Mouse (Mus musculus): ENCODE measurements around the gene Teddm1b. TPM values are rescaled to one million over a fixed set of nuclear protein-coding genes. Genes with fewer than 3 reads are reported as not detected.
"Not testable (repeated sequence)": the region's sequence is repeated elsewhere in the genome, so short reads cannot be mapped to it uniquely, and the experiment has no call there.

Gene Teddm1b
- polyA plus RNA-seq (2015; fragmentation: Nextera tagmentation; extraction: Ambion mirVana) = 0.10 and 0.14 TPM in 2 replicates

DNA sequence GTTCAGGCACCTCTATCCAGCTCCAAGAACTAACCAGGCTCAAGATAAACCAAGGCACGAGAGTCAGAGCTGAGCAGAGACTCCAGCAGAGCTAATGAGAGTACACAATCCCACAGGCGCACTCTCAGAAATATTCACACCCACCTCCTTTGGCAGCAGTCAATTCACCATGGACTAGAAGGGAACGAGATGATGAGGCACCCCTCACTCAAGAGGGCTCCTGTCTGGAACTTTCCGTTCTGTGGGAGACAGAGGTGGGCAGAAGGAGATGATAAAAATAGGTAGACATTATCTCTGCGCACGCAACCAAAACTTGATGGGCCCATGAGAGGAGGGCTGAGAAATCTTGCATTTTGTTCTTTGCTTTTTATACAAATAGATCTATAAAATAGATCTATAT lies at the start of gene Teddm1b:
Gene Teddm1b, plus strand, starts transcription at position 301 of the 400 bp plus-strand sequence.
- Histone ChIP-seq H3K4me3 (replicated peaks; ENCODE audit: low read length) (no peak within 1 kb of the TSS), H3K9me3 (replicated peaks; ENCODE audit: control insufficient read depth, low read length) (no peaks in the 10 kb centered on the region), H3K9ac (ENCODE audit: low read length) (no peak within 1 kb of the TSS), H3K27ac (ENCODE audit: low read length) (no peak within 1 kb of the TSS), H3K27me3 (ENCODE audit: control insufficient read depth, insufficient read depth, low read length) (no peaks in the 10 kb centered on the region), H3K4me1 (ENCODE audit: control insufficient read depth, insufficient read depth, low read length) (no peaks in the 10 kb centered on the region), H3K36me3 (ENCODE audit: control insufficient read depth, insufficient read depth, low read length) (no peaks in the 10 kb centered on the region), H3K4me2 (ENCODE audit: low read depth, low read length) (no peak within 1 kb of the TSS)
- WGBS = 85% methylated on average over 6 of the region's 6 CpGs
- no peak for ATAC-seq (ENCODE audit: insufficient read depth, low FRiP score)

DNA sequence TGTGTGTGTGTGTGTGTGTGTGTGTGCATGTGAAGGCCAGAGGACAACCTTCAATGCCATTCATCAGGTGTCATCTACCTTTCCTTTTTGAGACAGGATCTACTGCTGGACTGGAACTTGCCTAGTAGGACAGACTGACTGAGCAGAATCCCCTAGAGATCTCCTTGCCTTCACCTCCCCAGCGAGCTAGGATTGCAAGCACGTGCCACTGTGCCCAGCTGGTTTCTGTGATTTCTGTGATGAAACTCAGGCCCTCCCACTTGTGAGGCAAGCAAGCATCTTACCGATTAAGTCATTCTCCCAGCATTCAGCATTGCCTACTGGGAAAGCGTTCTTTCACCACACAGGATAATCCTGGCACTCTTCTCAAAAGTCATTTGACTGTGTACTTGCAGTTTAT lies 43.4 kb upstream of the Teddm1b start:
- Histone ChIP-seq H3K4me2 (ENCODE audit: low read depth, low read length) (no peak overlapping the region), H3K4me3 (replicated peaks; ENCODE audit: low read length) (no peak overlapping the region), H3K27me3 (ENCODE audit: control insufficient read depth, insufficient read depth, low read length) (no peaks in the 10 kb centered on the region), H3K4me1 (ENCODE audit: control insufficient read depth, insufficient read depth, low read length) (0 out of 2 replicates have a peak, but pooled peaks cover 1% of the 10 kb centered on the region), H3K9ac (ENCODE audit: low read length) (no peak overlapping the region), H3K9me3 (replicated peaks; ENCODE audit: control insufficient read depth, low read length) (no peaks in the 10 kb centered on the region), H3K27ac (ENCODE audit: low read length) (no peak overlapping the region), H3K36me3 (ENCODE audit: control insufficient read depth, insufficient read depth, low read length) (no peaks in the 10 kb centered on the region)
- 70% methylated on average over 4 of the region's 4 CpGs for WGBS
- ATAC-seq (ENCODE audit: insufficient read depth, low FRiP score) = no peak

DNA sequence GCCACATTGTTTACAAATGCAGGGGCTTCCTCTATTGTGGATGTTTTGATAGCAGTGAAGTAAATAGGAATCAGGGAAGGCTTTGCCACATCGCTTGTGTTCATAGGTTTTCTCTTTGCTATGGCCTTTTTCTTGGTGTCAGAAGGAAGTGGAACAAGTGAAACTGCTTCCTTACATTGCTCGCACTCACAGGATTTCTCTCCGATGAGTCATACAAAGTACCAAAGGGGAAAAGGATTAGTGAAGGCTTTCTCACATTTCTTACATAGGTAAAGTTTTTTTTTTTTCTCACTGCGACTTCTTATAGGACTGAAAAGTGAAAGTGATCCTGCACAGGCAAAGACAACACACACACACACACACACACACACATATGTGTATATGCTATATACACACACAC lies 38.1 kb upstream of the Teddm1b start:
- no peak overlapping the region for H3K4me3 ChIP-seq (replicated peaks; ENCODE audit: low read length)
- no peak overlapping the region for H3K9ac ChIP-seq (ENCODE audit: low read length)
- ATAC-seq (ENCODE audit: insufficient read depth, low FRiP score) = no peak
- WGBS = 51% methylated on average over 4 of the region's 4 CpGs
- no peak overlapping the region for H3K4me2 ChIP-seq (ENCODE audit: low read depth, low read length)
- no peak overlapping the region for H3K27ac ChIP-seq (ENCODE audit: low read length)
- no peaks in the 10 kb centered on the region for H3K27me3 ChIP-seq (ENCODE audit: control insufficient read depth, insufficient read depth, low read length)
- no peaks in the 10 kb centered on the region for H3K36me3 ChIP-seq (ENCODE audit: control insufficient read depth, insufficient read depth, low read length)
- H3K4me1 ChIP-seq (ENCODE audit: control insufficient read depth, insufficient read depth, low read length) = 0 out of 2 replicates have a peak, but pooled peaks cover 3% of the 10 kb centered on the region
- H3K9me3 ChIP-seq (replicated peaks; ENCODE audit: control insufficient read depth, low read length) = no peaks in the 10 kb centered on the region

DNA sequence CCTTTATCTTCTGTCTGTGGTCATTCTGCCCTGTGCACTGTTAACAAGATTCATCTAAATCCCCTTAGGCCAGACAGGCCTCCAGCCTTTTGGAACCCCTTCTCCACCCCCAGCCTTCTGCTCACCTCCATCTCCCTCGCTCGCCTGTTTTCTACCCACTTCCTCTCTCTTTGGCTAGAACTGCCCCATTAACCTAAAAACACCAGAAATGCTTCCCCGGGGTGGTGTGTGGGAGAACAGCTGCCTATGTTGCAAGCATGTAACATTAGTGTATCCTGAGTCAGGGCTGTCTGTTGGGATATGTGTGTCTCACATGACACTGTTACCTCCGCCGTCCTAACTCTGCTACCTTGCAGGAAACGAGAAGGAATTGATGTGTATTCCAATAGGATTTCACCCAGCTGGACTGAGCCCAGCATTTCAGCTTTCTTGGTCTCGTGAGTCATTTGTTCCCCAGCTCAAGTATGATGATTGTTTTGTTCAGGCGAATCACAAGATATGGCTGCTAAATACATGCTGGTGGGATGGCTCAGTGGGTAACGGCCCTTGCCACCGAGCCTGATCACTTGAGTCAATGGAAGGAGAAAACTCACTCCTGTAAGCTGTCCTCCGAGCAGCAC lies 31.9 kb upstream of the Teddm1b start:
- Histone ChIP-seq H3K27ac (ENCODE audit: low read length) (no peak overlapping the region), H3K4me1 (ENCODE audit: control insufficient read depth, insufficient read depth, low read length) (no peaks in the 10 kb centered on the region), H3K9ac (ENCODE audit: low read length) (no peak overlapping the region), H3K27me3 (ENCODE audit: control insufficient read depth, insufficient read depth, low read length) (no peaks in the 10 kb centered on the region), H3K9me3 (replicated peaks; ENCODE audit: control insufficient read depth, low read length) (no peaks in the 10 kb centered on the region), H3K4me3 (replicated peaks; ENCODE audit: low read length) (no peak overlapping the region), H3K36me3 (ENCODE audit: control insufficient read depth, insufficient read depth, low read length) (no peaks in the 10 kb centered on the region), H3K4me2 (ENCODE audit: low read depth, low read length) (no peak overlapping the region)
- WGBS = 77% methylated on average over 11 of the region's 11 CpGs
- ATAC-seq (ENCODE audit: insufficient read depth, low FRiP score) = no peak

DNA sequence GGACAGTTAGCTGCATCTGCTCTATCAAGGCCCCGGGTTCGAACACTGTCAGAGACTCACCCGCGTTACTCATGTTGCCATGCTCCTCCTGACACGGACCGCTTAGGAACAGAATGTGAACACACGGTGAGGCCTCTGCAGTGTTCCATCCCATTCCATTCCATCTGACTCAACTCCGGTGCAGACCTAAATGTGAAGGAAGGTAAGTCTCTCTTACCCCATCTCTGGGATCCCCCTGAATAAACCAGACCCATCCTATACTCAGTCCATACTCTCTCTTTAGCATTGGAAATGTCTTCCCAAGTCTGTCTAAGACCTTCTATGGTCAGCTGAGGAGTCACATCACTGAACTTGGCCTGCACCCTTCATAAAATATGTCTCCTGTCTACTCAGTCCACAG lies 30.1 kb upstream of the Teddm1b start, which contains the start of gene Rgsl1:
Gene Rgsl1, minus strand, starts transcription at position 101 of the 400 bp plus-strand sequence.
- Histone ChIP-seq H3K4me1 (ENCODE audit: control insufficient read depth, insufficient read depth, low read length) (no peaks in the 10 kb centered on the region), H3K4me3 (replicated peaks; ENCODE audit: low read length) (no peak within 1 kb of the TSS), H3K4me2 (ENCODE audit: low read depth, low read length) (no peak within 1 kb of the TSS), H3K36me3 (ENCODE audit: control insufficient read depth, insufficient read depth, low read length) (no peaks in the 10 kb centered on the region), H3K27ac (ENCODE audit: low read length) (no peak within 1 kb of the TSS), H3K9ac (ENCODE audit: low read length) (no peak within 1 kb of the TSS), H3K27me3 (ENCODE audit: control insufficient read depth, insufficient read depth, low read length) (no peaks in the 10 kb centered on the region), H3K9me3 (replicated peaks; ENCODE audit: control insufficient read depth, low read length) (no peaks in the 10 kb centered on the region)
- ATAC-seq (ENCODE audit: insufficient read depth, low FRiP score) = no peak
- WGBS = 89% methylated on average over 8 of the region's 8 CpGs

DNA sequence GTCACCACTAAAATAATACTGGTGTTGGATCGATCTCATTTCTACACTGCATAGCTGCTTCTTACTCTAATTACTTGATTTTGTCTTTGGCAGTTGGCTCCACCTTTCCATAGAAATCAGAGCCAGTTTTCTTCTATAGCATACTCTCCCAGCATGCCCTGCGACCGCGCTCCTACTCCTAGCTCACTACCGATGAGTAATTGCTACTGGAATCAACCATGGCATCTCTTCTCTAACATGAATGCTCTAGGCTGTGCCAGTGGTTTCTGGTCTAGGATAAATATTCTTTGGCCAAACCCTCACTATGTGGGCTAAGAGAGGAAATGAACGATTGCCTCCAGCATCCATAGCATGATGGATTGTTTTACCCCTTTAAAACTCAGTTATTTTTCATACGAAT lies 27.7 kb upstream of the Teddm1b start:
- Histone ChIP-seq H3K27ac (ENCODE audit: low read length) (no peak overlapping the region), H3K4me1 (ENCODE audit: control insufficient read depth, insufficient read depth, low read length) (no peaks in the 10 kb centered on the region), H3K9me3 (replicated peaks; ENCODE audit: control insufficient read depth, low read length) (no peaks in the 10 kb centered on the region), H3K9ac (ENCODE audit: low read length) (no peak overlapping the region), H3K27me3 (ENCODE audit: control insufficient read depth, insufficient read depth, low read length) (no peaks in the 10 kb centered on the region), H3K4me3 (replicated peaks; ENCODE audit: low read length) (no peak overlapping the region), H3K36me3 (ENCODE audit: control insufficient read depth, insufficient read depth, low read length) (no peaks in the 10 kb centered on the region), H3K4me2 (ENCODE audit: low read depth, low read length) (no peak overlapping the region)
- WGBS = 83% methylated on average over 7 of the region's 7 CpGs
- ATAC-seq (ENCODE audit: insufficient read depth, low FRiP score) = no peak

DNA sequence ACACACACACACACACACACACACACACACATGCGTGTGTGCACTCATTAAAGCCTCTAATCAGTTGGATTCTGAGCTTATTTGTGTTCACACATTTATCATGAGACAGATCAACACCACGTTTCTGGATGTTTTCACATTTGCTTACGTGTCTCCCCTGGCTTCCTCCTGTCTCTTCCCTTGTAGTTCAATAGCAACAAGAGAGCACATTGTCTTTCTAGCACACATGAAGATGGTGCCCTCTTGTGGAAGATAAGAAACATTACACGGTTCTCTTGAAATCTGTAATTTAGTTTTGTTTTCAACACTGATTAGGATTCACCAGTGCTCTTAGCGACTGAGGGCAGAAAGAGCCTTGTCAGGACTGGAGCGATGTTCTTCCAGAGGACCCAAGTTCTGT lies 27.3 kb upstream of the Teddm1b start:
- Histone ChIP-seq H3K9me3 (replicated peaks; ENCODE audit: control insufficient read depth, low read length) (no peaks in the 10 kb centered on the region), H3K9ac (ENCODE audit: low read length) (0 out of 2 replicates have a peak overlapping the region, but pooled peaks have one; percentile 45), H3K4me2 (ENCODE audit: low read depth, low read length) (no peak overlapping the region), H3K27me3 (ENCODE audit: control insufficient read depth, insufficient read depth, low read length) (no peaks in the 10 kb centered on the region), H3K27ac (ENCODE audit: low read length) (no peak overlapping the region), H3K4me1 (ENCODE audit: control insufficient read depth, insufficient read depth, low read length) (no peaks in the 10 kb centered on the region), H3K36me3 (ENCODE audit: control insufficient read depth, insufficient read depth, low read length) (no peaks in the 10 kb centered on the region), H3K4me3 (replicated peaks; ENCODE audit: low read length) (no peak overlapping the region)
- 21% methylated on average over 6 of the region's 6 CpGs for WGBS
- no peak; the same call in 1 of the 2 replicates for ATAC-seq (ENCODE audit: insufficient read depth, low FRiP score)

DNA sequence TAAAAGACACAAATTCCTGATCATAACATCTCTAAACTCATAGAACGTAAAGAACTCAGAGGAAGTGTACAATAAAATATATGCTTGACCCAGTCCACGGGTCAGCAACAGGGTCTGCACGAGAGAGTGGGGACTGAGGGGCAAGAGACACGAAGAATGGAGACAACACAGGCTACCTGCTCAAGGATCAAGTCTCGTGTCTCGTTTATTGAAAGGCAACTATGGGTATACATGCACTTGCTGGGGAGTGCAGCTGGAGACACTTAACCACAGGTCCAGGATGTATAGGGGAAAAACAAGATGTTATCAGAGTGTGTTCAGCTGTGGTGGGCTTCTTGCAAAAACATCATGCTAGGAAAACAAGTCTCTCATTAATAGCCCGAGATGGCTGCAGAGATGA lies 21.4 kb upstream of the Teddm1b start:
- H3K36me3 ChIP-seq (ENCODE audit: control insufficient read depth, insufficient read depth, low read length); H3K4me2 ChIP-seq (ENCODE audit: low read depth, low read length); H3K27me3 ChIP-seq (ENCODE audit: control insufficient read depth, insufficient read depth, low read length); H3K4me3 ChIP-seq (replicated peaks; ENCODE audit: low read length); H3K9me3 ChIP-seq (replicated peaks; ENCODE audit: control insufficient read depth, low read length); ATAC-seq (ENCODE audit: insufficient read depth, low FRiP score); H3K4me1 ChIP-seq (ENCODE audit: control insufficient read depth, insufficient read depth, low read length); H3K9ac ChIP-seq (ENCODE audit: low read length); H3K27ac ChIP-seq (ENCODE audit: low read length): not testable (repeated sequence)
- WGBS = 69% methylated on average over 7 of the region's 7 CpGs

DNA sequence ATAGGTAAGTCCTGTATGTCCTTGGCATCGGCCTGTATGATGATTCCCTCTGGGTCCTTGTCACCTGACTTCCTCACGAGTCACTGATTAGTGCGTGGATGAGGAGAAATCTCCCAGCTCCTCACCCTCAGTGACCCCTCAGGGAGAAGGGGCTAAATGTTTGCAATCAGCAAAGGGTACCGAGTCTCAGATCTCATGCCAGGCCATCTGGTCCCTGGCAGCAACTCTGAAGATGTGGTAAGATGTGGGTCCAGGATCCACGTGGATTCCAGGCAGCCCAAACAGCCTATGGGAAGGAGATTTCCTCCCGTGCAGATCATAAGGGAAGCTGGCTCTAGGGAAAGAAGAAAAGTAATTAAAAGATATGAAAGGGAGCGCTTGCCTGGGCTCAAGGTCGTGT lies 18.2 kb upstream of the Teddm1b start:
- ATAC-seq (ENCODE audit: insufficient read depth, low FRiP score) = no peak
- Histone ChIP-seq H3K4me1 (ENCODE audit: control insufficient read depth, insufficient read depth, low read length) (no peaks in the 10 kb centered on the region), H3K27me3 (ENCODE audit: control insufficient read depth, insufficient read depth, low read length) (no peaks in the 10 kb centered on the region), H3K36me3 (ENCODE audit: control insufficient read depth, insufficient read depth, low read length) (no peaks in the 10 kb centered on the region), H3K4me2 (ENCODE audit: low read depth, low read length) (no peak overlapping the region), H3K9ac (ENCODE audit: low read length) (no peak overlapping the region), H3K9me3 (replicated peaks; ENCODE audit: control insufficient read depth, low read length) (no peaks in the 10 kb centered on the region), H3K27ac (ENCODE audit: low read length) (no peak overlapping the region), H3K4me3 (replicated peaks; ENCODE audit: low read length) (no peak overlapping the region)
- WGBS = 74% methylated on average over 8 of the region's 8 CpGs
